Mouse (Mus musculus) 3134 (cell line): ENCODE data around the gene Inf2.

Experiments
- DNase-seq: peaks from one replicate; pipeline ENCODE4 v3.0.0-alpha.2; 2011; ENCODE audit warnings: low spot score; ENCODE audit not compliant: insufficient read length; ENCODE audit errors: extremely low read depth

The Inf2 gene

GRCm38 (mm10) chr12:112648081-112648480 lies 59.5 kb downstream of the Inf2 start:
- no peak for DNase-seq

- DNase-seq: no peak
These were observed 63.3 kb downstream of the Inf2 start for GRCm38 (mm10) chr12:112651778-112652439.

GRCm38 (mm10) chr12:112653157-112653824 lies 64.7 kb downstream of the Inf2 start:
- peak; percentile 50 for DNase-seq

DNA sequence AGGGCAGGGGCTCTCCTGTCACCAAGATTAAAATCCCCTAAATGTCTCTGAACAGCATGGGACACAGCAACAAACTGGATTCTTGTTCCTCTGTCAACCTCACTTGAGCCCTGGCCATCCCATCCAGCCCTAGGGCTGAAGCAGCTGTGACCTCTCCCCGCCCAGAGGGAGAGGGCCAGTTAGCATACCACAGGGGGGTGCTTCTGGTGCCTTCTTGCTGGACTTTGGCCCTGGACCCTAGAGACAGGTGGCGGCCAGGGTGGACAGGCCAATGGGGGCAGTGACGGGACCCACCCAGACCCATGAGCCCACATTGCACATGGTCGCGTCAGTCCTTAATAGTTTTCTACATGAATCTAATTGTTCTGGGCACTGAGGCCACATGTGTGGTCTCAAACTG lies 65.5 kb downstream of the Inf2 start:
- no peak for DNase-seq

GRCm38 (mm10) chr12:112658619-112659018 lies 70.0 kb downstream of the Inf2 start:
- no peak for DNase-seq

GRCm38 (mm10) chr12:112659109-112659508 lies 70.5 kb downstream of the Inf2 start:
- no peak for DNase-seq

- no peak for DNase-seq
These were observed 72.2 kb downstream of the Inf2 start for GRCm38 (mm10) chr12:112660576-112661326.

GRCm38 (mm10) chr12:112661327-112661605 lies 72.7 kb downstream of the Inf2 start:
- no peak for DNase-seq

DNA sequence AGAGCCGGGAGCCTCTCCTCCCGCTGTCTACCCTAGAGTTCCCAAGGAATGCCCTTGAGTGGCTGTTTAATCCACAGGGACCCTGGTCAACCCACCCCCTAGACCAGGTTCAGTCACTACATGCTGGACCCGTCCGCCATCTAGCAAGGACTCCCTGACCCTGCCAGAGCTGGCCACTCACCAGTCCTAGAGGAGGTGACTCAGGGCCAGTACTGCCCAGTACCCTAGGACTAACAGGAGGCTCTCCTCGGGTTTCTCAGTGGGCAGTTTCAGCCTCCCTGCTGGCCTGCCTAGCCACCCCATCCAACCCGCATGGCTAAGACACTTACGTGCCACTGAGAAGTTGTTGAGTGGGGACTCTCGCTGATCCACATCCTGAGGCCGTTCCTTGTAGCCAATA lies 73.3 kb downstream of the Inf2 start:
- no peak for DNase-seq

DNA sequence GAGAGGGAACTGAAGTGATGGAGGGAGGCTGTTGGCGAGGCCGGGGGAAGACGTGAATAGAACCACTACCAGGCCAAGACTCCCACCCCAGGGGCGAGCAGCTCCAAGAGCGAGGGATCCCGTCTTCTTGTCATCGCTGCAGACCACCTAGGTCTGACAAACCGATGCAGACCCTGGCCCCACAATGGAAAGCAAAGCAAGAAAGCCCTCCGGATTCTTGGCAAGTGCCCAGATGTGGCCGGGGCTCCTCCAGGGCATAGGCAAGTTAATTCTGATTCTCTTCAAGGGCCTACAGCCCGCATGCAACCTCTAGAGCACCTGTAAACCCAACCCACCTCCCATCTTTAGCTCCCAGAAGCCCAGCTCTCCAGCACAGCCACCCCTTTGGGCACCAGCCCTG lies 74.7 kb downstream of the Inf2 start:
- no peak for DNase-seq

- DNase-seq: no peak
These were observed 75.1 kb downstream of the Inf2 start for GRCm38 (mm10) chr12:112663716-112664115.

GRCm38 (mm10) chr12:112664124-112664523 lies 75.5 kb downstream of the Inf2 start:
- DNase-seq: no peak

GRCm38 (mm10) chr12:112664656-112665055 lies 76.1 kb downstream of the Inf2 start:
- DNase-seq: no peak
